Mouse (Mus musculus) embryonic facial prominence, embryonic 13.5 days (tissue): ENCODE measurements around the gene Ptp4a2. TPM values are rescaled to one million over a fixed set of nuclear protein-coding genes. Genes with fewer than 3 reads are reported as not detected.
A peak's percentile ranks its signal among the peaks of the same experiment; 100 is the strongest.

ENCODE experiments used
- ATAC-seq: fragments of 200-750 bp; cut with Nextera tagmentation; 2 replicates; pipeline ENCODE4 v1.8.0; 2017; ENCODE audit warnings: low read depth; ENCODE audit not compliant: insufficient number of reproducible peaks, insufficient read depth, low FRiP score, low TSS enrichment
- H3K27ac ChIP-seq: fragments of 300-500 bp; sonication (generic); 2 replicates; pipeline ENCODE4 v1.5.1; 2015; ENCODE audit warnings: moderate library complexity, mild to moderate bottlenecking, inconsistent platforms
- H3K27me3 ChIP-seq: fragments of 300-500 bp; sonication (generic); 2 replicates; pipeline ENCODE4 v1.6.1; 2015; ENCODE audit warnings: mild to moderate bottlenecking, inconsistent platforms
- H3K36me3 ChIP-seq: fragments of 300-500 bp; sonication (generic); 2 replicates; pipeline ENCODE4 v1.6.1; 2015; ENCODE audit warnings: mild to moderate bottlenecking, inconsistent platforms
- H3K4me1 ChIP-seq: fragments of 300-500 bp; sonication (generic); 2 replicates; pipeline ENCODE4 v1.6.1; 2015; ENCODE audit warnings: inconsistent platforms
- H3K4me2 ChIP-seq: fragments of 300-500 bp; sonication (generic); 2 replicates; pipeline ENCODE4 v1.6.1; 2015; ENCODE audit warnings: moderate library complexity, mild to moderate bottlenecking, inconsistent platforms
- H3K4me3 ChIP-seq: fragments of 300-500 bp; sonication (generic); 2 replicates; pipeline ENCODE4 v1.5.1; 2015; ENCODE audit warnings: mild to moderate bottlenecking, inconsistent platforms
- H3K9ac ChIP-seq: fragments of 300-500 bp; sonication (generic); 2 replicates; pipeline ENCODE4 v1.6.1; 2015; ENCODE audit warnings: mild to moderate bottlenecking, inconsistent platforms
- H3K9me3 ChIP-seq: fragments of 300-500 bp; sonication (generic); 2 replicates; pipeline ENCODE4 v1.6.1; 2016; ENCODE audit warnings: inconsistent platforms
- WGBS: fragments of 180-500 bp; shearing (Covaris S2); methylation state at CpG from one replicate; pipeline ENCODE4 v1.1.7; 2015; ENCODE audit warnings: mixed read lengths; 5-methylcytosine and 5-hydroxymethylcytosine counted together
- polyA plus RNA-seq: library from polyadenylated mRNA; unstranded; fragments of >200 nt; fragmentation: Nextera tagmentation; extraction: Ambion mirVana; gene quantifications from 2 replicates; pipeline ENCODE4 v1.2.1, GENCODE M21; 2015

Ptp4a2 gene
- polyA plus RNA-seq, 1 experiment from 2014 or later, result 318 TPM

DNA sequence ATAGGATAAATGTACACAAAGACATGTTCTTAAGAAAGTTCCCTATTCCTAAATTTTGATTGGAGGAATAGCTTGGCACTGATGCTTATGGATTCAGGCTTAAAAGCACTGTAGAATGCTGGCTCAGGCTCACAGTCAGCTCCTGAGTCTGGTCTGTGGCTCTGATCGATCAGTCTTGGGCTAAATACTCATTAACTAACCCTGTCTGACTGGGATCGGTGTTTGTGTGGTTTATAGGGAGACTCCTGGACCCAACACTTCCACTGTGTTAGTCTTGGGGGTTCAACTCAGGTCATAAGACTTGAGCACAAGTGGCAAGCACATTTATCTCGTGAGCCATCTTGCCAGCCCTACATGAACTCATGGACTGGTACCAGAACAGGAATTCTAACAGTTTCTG, 6.0 kb upstream of the Ptp4a2 start:
- 82% methylated on average over 3 of the region's 3 CpGs for WGBS
- no peak for ATAC-seq

DNA sequence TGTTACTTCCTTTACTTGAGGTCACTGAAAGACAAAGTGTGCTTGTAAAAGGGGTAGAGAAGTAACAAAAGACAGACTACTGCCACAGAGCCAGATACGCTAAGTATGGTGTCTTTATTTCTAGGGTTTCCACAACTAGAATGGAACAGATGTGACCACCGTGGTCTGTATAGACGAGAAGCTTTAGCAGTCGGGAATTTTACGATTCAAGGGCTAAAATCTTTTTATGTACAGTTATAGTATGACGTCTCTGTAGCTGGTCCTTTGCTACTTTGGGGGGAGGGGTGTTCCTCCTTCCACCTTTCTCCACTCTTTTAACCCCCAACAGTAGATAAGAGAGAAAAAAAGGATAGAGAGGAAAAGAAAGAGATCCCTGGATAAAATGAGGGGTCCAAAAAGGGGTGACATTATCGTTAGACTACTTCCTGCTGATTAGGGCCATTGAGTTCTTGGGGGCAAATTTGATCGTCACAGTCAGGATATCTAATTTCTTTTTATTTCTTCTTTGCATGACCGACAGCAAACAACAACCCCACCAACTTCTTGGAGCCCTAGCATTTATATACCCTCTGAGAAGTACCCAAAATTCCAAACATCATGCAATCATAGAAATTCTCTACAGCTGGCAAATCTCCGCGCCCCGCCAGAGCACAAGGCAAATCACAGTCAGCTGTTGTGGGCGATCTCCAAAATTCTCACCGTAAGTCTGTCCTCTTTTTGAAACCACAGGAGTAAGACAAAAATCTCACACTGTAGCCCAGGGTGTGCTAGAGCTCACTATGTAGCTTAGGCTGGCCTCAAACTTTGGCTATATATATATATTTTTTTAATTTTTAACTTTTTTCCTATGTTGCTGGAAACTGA, 818 bp downstream of the Ptp4a2 start:
- WGBS, result 45% methylated on average over 14 of the region's 14 CpGs
- no peaks in the 10 kb centered on the region for H3K27me3 ChIP-seq
- no peak overlapping the region for H3K9ac ChIP-seq
- H3K9me3 ChIP-seq, result no peaks in the 10 kb centered on the region
- peak overlapping the region; percentile 74; the same call in 1 of the 2 replicates for H3K4me2 ChIP-seq
- no peak overlapping the region for H3K27ac ChIP-seq
- H3K4me1 ChIP-seq, result peaks cover 22% of the 10 kb centered on the region
- no peak overlapping the region for H3K4me3 ChIP-seq
- no peak for ATAC-seq
- no peaks in the 10 kb centered on the region for H3K36me3 ChIP-seq

More for the DNA sequence above, 6.0 kb upstream of the Ptp4a2 start:
- Histone ChIP-seq H3K9me3 (no peaks in the 10 kb centered on the region), H3K9ac (no peak overlapping the region), H3K4me1 (no peaks in the 10 kb centered on the region), H3K36me3 (no peaks in the 10 kb centered on the region), H3K4me3 (no peak overlapping the region), H3K27me3 (no peaks in the 10 kb centered on the region), H3K4me2 (no peak overlapping the region), H3K27ac (no peak overlapping the region)

DNA sequence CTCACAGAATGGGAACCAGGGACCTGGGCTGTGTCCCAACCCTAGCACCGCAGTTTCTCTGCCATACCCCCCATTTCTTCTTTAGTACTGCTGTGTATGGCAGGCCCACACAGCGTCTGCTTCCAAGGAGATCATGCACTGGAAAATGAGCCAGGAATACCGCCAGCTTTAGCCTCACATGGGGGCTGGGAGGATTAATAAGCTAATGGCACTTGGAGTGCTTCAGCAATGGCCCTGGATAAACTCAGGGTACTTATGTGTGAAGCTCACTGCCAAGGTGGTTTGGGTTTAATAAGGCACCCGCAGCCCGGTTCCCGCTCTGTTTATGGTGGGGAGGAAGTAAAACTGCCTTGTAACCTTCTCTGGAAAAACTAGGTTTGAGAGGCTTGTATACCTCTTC, 6.6 kb downstream of the Ptp4a2 start:
- ATAC-seq, result no peak

DNA sequence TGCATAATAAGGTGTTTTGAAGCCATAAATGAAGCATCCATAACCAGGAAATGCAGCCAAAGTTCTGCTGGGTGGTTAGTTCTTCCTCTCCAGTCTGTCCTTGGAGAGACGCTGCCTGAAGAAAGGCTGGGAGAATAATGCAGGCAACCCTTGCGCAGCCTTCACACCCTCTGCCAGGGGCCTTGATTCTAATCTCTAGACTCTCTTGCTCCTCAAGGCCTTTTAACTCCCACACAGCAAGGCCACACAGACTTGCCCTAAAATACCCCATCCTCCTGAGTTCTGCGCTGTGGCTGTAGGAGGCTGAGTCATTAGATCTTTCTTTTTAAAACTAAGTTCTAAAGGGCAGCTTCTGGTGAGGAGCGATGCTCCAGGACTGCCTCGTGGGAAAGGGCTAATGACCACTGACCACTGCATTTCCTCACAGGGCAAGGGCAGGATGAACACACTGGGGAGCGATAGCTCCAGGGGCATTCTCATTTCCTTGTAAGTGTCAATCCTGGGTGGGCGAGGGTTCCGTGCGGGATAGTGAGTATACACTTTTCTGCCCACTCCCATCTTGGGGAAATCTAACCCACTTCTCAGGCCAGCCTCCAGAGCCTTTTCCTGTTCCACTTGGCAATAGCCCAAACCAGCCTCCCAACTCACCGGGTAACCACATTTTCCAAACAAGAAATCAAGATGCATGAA, 7.6 kb downstream of the Ptp4a2 start:
- 48% methylated on average over 10 of the region's 10 CpGs for whole genome bisulfite sequencing
- no peaks in the 10 kb centered on the region for H3K9me3 ChIP-seq
- H3K27me3 ChIP-seq, result no peaks in the 10 kb centered on the region
- peak overlapping the region; percentile 66; the same call in 1 of the 2 replicates for H3K4me2 ChIP-seq
- no peak overlapping the region for H3K9ac ChIP-seq
- no peaks in the 10 kb centered on the region for H3K36me3 ChIP-seq
- no peak for ATAC-seq
- no peak overlapping the region for H3K4me3 ChIP-seq
- peaks cover 47% of the 10 kb centered on the region for H3K4me1 ChIP-seq
- peak overlapping the region; percentile 91 for H3K27ac ChIP-seq

More for the DNA sequence above, 6.6 kb downstream of the Ptp4a2 start:
- 62% methylated on average over 6 of the region's 6 CpGs for WGBS
- Histone ChIP-seq H3K4me2 (no peak overlapping the region), H3K4me3 (no peak overlapping the region), H3K27ac (peak overlapping the region; percentile 91; the same call in 1 of the 2 replicates), H3K36me3 (no peaks in the 10 kb centered on the region), H3K27me3 (no peaks in the 10 kb centered on the region), H3K9ac (no peak overlapping the region), H3K4me1 (peaks cover 38% of the 10 kb centered on the region), H3K9me3 (no peaks in the 10 kb centered on the region)

DNA sequence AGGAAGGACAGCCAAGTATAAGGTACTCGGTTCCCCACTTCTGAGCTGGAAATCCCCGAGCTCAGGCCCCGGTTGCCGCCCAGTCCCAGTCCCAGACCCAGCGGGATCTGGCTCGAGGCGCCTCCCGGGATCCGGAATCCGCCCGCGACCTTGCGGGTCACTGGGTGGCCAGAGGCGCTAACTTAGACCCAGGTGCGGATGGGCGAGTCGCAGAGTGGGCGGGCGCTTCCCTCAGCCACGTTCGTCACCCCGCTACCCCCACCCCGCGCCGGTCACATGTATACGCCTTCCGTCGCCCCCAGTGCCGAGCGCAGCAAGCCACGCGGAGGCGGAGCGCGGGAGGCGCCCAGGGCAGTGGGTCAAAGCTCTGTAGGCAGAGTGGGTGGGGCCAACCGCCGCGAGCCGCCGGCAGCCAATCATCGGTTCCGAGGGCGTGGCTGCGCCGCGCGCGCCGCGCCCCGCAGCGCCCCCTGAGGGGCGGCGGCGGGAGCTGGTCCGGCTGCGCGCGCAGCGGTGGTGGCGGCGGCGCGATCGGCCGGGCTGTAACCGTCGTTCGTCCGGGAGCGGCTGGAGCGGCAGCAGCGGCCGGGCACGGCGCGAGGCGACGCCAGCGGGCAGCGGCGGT, 8.8 kb downstream of the Ptp4a2 start:
- Histone ChIP-seq H3K36me3 (no peaks in the 10 kb centered on the region), H3K27ac (peak overlapping the region; percentile 91), H3K27me3 (no peaks in the 10 kb centered on the region), H3K4me1 (peaks cover 47% of the 10 kb centered on the region), H3K9me3 (no peaks in the 10 kb centered on the region), H3K4me3 (peak overlapping the region; percentile 89), H3K9ac (peak overlapping the region; percentile 93), H3K4me2 (peak overlapping the region; percentile 66)
- peak; percentile 93 for ATAC-seq
- under 1% methylated on average over 82 of the region's 83 CpGs for WGBS

DNA sequence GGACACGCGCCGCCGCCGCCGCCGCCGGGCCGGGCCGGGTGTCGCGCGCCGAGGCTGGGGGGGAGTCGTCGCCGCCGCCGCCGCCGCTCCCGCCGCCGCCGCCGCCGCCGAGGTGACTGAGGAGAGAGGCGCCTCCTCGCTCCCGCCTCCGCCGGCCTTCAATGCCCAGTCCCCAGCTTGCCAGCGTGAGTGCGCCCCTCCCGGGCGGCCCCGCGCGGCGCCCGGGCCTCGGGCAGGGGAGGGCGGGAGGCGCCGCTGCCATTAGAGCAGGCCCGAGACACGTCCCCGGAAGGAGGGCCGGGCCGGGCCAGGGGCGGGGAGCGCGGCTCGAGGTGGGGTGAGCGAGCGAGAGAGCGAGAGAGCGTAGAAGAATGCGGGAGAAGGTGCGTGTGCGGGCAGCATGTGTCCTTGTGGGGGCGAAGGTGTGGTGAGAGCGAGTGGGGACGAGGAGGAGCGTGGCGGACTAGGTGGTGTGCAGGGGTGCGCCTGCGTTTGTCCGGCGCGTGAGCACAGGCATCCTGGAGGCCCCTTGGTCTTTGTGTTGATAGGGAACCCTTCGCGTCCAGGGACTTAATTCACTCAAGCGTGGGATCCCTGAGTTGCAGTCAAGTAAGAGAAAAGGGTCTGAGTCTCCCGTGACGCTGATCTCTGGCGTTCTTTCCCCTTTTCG, 9.5 kb downstream of the Ptp4a2 start:
- ATAC-seq, result peak; percentile 75; the same call in 1 of the 2 replicates
- H3K4me2 ChIP-seq, result peak overlapping the region; percentile 66
- H3K27ac ChIP-seq, result peak overlapping the region; percentile 91
- H3K4me1 ChIP-seq, result peaks cover 47% of the 10 kb centered on the region
- H3K4me3 ChIP-seq, result peak overlapping the region; percentile 89
- WGBS, result under 1% methylated on average over 45 of the region's 79 CpGs
- H3K9ac ChIP-seq, result peak overlapping the region; percentile 93
- no peaks in the 10 kb centered on the region for H3K36me3 ChIP-seq
- no peaks in the 10 kb centered on the region for H3K9me3 ChIP-seq
- H3K27me3 ChIP-seq, result no peaks in the 10 kb centered on the region

DNA sequence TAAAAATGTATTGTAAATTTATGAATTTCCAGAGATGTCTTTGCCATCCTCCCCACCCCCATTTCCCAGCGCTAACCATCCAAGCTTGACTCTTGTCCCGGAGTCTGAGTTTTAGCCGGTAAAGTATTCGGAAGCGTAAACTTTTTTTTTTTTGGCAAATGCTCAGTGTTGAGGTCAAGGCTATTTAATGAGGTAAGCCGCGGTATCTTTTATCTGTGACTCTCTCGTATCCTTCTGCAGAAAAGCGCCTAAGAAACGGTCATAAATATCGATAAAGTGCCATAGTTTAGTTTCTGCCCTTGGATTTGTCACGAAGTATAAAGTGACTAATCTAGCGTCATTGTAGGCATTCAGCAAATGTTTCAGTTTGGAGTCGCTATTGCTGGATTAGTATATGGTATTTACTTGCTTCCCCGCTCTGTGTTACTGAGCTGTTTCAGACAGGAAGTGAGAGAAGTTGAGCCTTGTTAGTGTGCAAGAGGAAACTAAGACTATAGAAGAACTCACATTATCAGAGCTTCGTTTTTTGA, 10.1 kb downstream of the Ptp4a2 start:
- no peak for ATAC-seq
- Histone ChIP-seq H3K36me3 (no peaks in the 10 kb centered on the region), H3K27me3 (no peaks in the 10 kb centered on the region), H3K4me2 (peak overlapping the region; percentile 66), H3K4me3 (peak overlapping the region; percentile 89), H3K4me1 (peaks cover 47% of the 10 kb centered on the region), H3K9me3 (no peaks in the 10 kb centered on the region), H3K9ac (peak overlapping the region; percentile 93), H3K27ac (peak overlapping the region; percentile 91)
- under 1% methylated on average over 16 of the region's 16 CpGs for WGBS

DNA sequence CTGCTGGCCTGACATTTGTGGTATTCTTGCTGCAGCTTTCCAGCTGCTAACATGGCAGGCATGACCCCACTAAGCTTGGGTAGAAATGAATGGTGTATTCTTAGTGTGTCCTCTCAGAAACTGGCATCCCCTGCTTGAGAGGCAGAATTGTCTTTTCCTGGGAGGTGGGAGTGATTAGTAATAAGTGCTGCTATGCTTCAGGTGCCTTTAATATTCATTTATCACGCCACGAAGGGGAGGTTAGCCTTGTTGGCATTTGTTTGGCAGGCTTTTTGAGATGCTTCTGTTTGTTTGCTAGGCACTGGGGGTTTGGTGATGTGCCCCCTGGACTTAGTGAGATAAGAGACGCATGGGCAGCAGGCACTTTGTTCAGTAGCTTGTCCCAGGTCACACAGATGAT, 11.3 kb downstream of the Ptp4a2 start:
- no peak for ATAC-seq
- Histone ChIP-seq H3K9ac (no peak overlapping the region), H3K4me3 (peak overlapping the region; percentile 89; the same call in 1 of the 2 replicates)

DNA sequence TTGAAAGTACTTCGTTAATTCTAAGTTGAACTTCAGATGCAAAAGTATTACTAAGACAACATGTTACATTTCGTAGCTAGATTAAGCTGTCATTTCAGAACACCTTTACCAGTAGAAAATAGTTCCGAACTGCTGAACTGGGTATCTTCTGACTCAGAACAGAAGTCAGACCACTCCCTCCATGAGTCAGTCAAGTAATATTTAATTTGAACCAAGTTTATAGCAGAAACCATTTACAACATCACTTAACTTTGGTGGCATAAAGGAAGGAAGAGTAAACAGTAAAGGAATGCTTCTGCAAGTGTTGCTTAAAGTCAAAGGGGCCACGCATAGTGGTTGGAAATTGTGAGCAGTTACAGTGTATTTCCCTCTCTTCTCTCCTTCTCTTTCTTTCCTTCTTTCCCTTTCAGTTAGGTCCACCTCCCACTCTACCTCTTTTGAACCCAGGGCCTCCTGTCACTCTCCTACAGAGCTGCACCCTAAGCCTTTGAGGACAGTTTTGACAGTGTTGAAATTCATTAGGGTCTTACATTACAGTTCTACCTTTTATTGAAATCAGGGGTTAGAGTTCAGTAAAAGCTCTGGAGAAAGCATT, 12.3 kb downstream of the Ptp4a2 start:
- Histone ChIP-seq H3K4me1 (peaks cover 41% of the 10 kb centered on the region), H3K4me2 (peak overlapping the region; percentile 66), H3K4me3 (no peak overlapping the region), H3K36me3 (no peaks in the 10 kb centered on the region), H3K9ac (no peak overlapping the region), H3K27me3 (no peaks in the 10 kb centered on the region), H3K27ac (no peak overlapping the region), H3K9me3 (no peaks in the 10 kb centered on the region)
- no peak for ATAC-seq
- WGBS, result 78% methylated on average over 4 of the region's 4 CpGs

More for the DNA sequence above, 11.3 kb downstream of the Ptp4a2 start:
- WGBS, result 68% methylated on average over 3 of the region's 3 CpGs
- Histone ChIP-seq H3K9me3 (no peaks in the 10 kb centered on the region), H3K4me1 (peaks cover 44% of the 10 kb centered on the region), H3K27ac (no peak overlapping the region), H3K27me3 (no peaks in the 10 kb centered on the region), H3K36me3 (no peaks in the 10 kb centered on the region), H3K4me2 (peak overlapping the region; percentile 66)

DNA sequence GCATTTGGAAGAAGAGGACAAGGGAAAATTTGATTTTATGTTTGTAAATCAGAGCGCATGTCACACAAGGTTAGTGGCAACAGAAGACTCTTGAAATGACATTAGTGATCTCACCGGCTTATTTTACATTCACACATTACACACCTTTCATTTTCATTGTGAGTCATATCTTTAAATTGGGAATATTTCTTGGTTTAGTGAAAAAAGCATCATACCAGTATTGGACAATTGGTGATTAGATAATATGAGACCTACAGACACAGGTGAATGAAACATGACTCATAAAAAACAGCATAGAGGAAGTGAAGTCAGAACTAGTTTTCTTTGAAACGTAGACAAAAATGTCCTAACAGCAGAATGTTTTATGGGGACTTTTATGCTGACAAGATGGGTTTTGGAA, 16.6 kb downstream of the Ptp4a2 start:
- no peak for ATAC-seq
- Histone ChIP-seq H3K4me1 (peaks cover 36% of the 10 kb centered on the region), H3K4me2 (no peak overlapping the region), H3K27ac (no peak overlapping the region), H3K9ac (no peak overlapping the region), H3K27me3 (no peaks in the 10 kb centered on the region), H3K36me3 (no peaks in the 10 kb centered on the region), H3K4me3 (no peak overlapping the region), H3K9me3 (no peaks in the 10 kb centered on the region)
- WGBS, result 86% methylated on average over 3 of the region's 3 CpGs
